Mouse (Mus musculus) olfactory bulb, adult 2 months (tissue): ENCODE results near the gene Lrmda. TPM values are rescaled to one million over a fixed set of nuclear protein-coding genes. Genes with fewer than 3 reads are reported as not detected.

Source experiments
- H3K27ac ChIP-seq: fragments of 200-500 bp; 2 replicates; pipeline ENCODE4 v1.5.1; 2012; ENCODE audit warnings: low read depth, low read length; ENCODE audit not compliant: insufficient read depth
- H3K4me1 ChIP-seq: fragments of 200-500 bp; 2 replicates; pipeline ENCODE4 v1.6.1; 2012; ENCODE audit warnings: low read length; ENCODE audit not compliant: control insufficient read depth, insufficient read depth
- H3K4me3 ChIP-seq: fragments of 200-500 bp; 2 replicates; pipeline ENCODE4 v1.5.1; 2012; ENCODE audit warnings: mild to moderate bottlenecking, low read depth, low read length, moderate library complexity; ENCODE audit not compliant: insufficient read depth
- CTCF ChIP-seq: fragments of 200-500 bp; IDR thresholded peaks from 2 replicates; pipeline ENCODE4 v1.5.1; 2012; ENCODE audit warnings: low read depth, mild to moderate bottlenecking, low read length, moderate library complexity; ENCODE audit not compliant: insufficient read depth
- POLR2A ChIP-seq: fragments of 200-500 bp; IDR thresholded peaks from 2 replicates; pipeline ENCODE4 v1.6.1; 2012; ENCODE audit warnings: mild to moderate bottlenecking, low read depth, low read length, moderate library complexity; ENCODE audit not compliant: insufficient read depth
- WGBS: fragments of 180-500 bp; shearing (Covaris S2); methylation state at CpG from one replicate; pipeline ENCODE4 v1.1.7; 2018; 5-methylcytosine and 5-hydroxymethylcytosine counted together
- polyA plus RNA-seq: library from polyadenylated mRNA; stranded (reverse); fragments of >200 nt; gene quantifications from 2 replicates; pipeline ENCODE4 v1.2.4, GENCODE M21; 2012; ENCODE audit warnings: low replicate concordance; ENCODE audit not compliant: missing spikeins, insufficient read depth, insufficient read length

Gene Lrmda
- polyA plus RNA-seq, 1 experiment: not detected

- Histone ChIP-seq H3K4me3 (no peak overlapping the region), H3K4me1 (no peaks in the 10 kb centered on the region), H3K27ac (no peak overlapping the region)
- TF ChIP-seq POLR2A (no peak), CTCF (no peak)
- WGBS: 94% methylated on average over 4 of the region's 4 CpGs
Observed at GRCm38 (mm10) chr14:22126276-22126675, 106.8 kb downstream of the Lrmda start.

- Histone ChIP-seq H3K4me1 (no peaks in the 10 kb centered on the region), H3K4me3 (no peak overlapping the region), H3K27ac (no peak overlapping the region)
- 94% methylated on average over 6 of the region's 6 CpGs for WGBS
- TF ChIP-seq CTCF (no peak), POLR2A (no peak)
Observed at GRCm38 (mm10) chr14:22126859-22127258, 107.3 kb downstream of the Lrmda start.

GRCm38 (mm10) chr14:22130950-22131585 lies 111.6 kb downstream of the Lrmda start:
- Histone ChIP-seq H3K27ac (no peak overlapping the region), H3K4me3 (no peak overlapping the region), H3K4me1 (no peaks in the 10 kb centered on the region)
- no peak for TF ChIP-seq CTCF
- TF ChIP-seq POLR2A: no peak
- WGBS: 73% methylated on average over 7 of the region's 7 CpGs

DNA sequence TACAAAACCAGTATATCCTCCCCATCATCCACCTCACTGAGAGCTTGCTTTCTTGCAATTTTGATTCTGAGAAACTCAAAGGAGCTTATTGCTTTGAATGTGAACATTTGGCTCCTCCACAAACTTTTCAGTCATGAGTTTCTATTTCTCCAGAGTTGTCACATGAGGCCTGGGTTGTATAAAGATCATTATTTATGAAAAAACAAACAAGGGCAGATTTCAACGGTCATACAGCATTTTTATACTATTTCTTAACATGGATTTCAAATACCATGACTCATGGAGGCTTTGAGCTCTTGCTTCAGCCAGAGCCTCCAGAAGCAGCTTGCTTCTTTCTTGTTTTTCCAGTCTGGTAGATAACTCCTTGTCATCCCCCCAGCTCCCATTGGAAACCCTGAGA lies 119.8 kb downstream of the Lrmda start:
- no peak for TF ChIP-seq POLR2A
- 90% methylated on average over 1 of the region's 1 CpGs for WGBS
- Histone ChIP-seq H3K4me1 (no peaks in the 10 kb centered on the region), H3K27ac (no peak overlapping the region), H3K4me3 (no peak overlapping the region)

DNA sequence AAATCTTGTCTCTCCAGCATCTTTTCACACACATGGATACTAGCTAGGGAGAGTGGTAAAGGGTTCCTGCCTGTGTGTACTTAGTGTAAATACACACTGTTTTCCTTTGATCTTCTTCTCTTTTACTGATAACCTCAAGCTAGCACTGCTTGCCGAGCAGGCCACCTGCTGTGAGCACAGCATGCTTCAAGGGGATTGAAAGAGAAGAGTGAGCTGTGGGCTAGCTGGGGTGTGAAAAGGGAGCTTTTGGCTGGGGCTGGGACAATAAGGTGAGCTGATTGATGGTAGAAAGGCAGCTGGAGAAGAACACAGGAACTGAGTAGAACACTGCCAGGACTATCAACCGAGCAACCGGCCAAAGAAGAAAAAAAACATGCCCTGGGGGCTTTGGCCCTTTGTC lies 124.5 kb downstream of the Lrmda start:
- H3K4me1 ChIP-seq: peaks cover 2% of the 10 kb centered on the region; the same call in 1 of the 2 replicates
- no peak overlapping the region for H3K4me3 ChIP-seq
- 52% methylated on average over 3 of the region's 3 CpGs for WGBS
- H3K27ac ChIP-seq: no peak overlapping the region
- TF ChIP-seq CTCF (no peak), POLR2A (no peak)

DNA sequence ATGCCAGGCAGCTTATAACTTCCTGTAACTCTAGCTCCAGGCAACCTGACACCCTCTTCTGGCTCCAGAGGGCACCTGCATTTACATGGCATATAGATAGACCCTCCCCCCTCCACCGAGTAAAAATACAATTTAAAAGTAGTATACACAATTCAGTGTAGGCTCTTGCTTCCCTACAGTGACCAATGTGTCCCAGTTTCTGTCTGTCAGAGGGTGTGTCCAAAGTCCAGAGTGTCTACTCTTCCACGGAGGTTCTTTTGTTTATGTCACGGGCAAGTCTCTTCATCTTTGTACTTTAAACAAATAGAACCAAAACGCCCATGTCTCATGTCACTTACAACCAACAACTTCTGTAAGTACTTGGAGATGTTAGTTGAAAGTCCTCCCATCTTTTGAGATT lies 126.4 kb downstream of the Lrmda start:
- Histone ChIP-seq H3K27ac (no peak overlapping the region), H3K4me3 (no peak overlapping the region), H3K4me1 (peaks cover 2% of the 10 kb centered on the region; the same call in 1 of the 2 replicates)
- no peak for TF ChIP-seq CTCF
- no peak for TF ChIP-seq POLR2A
- WGBS: 75% methylated on average over 4 of the region's 4 CpGs

DNA sequence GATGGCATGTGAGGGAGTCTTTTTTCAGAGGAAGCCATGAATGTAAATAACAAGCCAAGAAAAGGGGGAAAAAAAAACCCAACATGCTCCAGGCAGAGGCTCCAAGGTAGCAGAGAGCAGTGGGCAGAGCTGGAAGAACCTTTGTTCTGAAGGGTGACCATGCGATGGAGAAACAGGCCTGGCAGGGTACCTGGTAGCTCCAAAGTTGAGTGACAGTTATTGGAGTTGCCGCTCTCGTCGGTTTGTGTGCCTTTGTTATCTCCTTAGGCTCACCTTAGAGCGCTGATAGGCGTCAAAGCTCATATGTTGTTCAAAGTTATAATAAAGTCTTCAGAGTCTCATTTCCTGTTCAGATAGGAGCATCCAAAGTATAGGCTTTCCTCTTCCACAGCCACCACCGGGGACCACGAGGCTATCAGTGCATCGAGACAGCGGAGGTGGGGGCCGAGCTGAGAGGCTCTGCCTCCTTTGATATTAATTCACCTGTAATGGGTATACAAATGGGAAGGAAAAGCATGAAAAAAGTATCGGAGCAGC lies 127.1 kb downstream of the Lrmda start:
- H3K27ac ChIP-seq: no peak overlapping the region
- TF ChIP-seq CTCF (no peak), POLR2A (no peak)
- 95% methylated on average over 12 of the region's 12 CpGs for WGBS
- peaks cover 2% of the 10 kb centered on the region; the same call in 1 of the 2 replicates for H3K4me1 ChIP-seq
- H3K4me3 ChIP-seq: no peak overlapping the region

- H3K27ac ChIP-seq: no peak overlapping the region
- no peak overlapping the region for H3K4me3 ChIP-seq
- peaks cover 2% of the 10 kb centered on the region; the same call in 1 of the 2 replicates for H3K4me1 ChIP-seq
- 28% methylated on average over 4 of the region's 4 CpGs for WGBS
- no peak for TF ChIP-seq POLR2A
- no peak for TF ChIP-seq CTCF
Observed at GRCm38 (mm10) chr14:22147341-22148024, 128.0 kb downstream of the Lrmda start.

GRCm38 (mm10) chr14:22152701-22153100 lies 133.2 kb downstream of the Lrmda start:
- TF ChIP-seq POLR2A: no peak
- TF ChIP-seq CTCF: no peak
- Histone ChIP-seq H3K4me1 (no peaks in the 10 kb centered on the region), H3K4me3 (no peak overlapping the region), H3K27ac (no peak overlapping the region)
- 41% methylated on average over 13 of the region's 13 CpGs for WGBS

- Histone ChIP-seq H3K4me1 (no peaks in the 10 kb centered on the region), H3K4me3 (no peak overlapping the region), H3K27ac (no peak overlapping the region)
- WGBS: 85% methylated on average over 8 of the region's 8 CpGs
- TF ChIP-seq CTCF: no peak
- TF ChIP-seq POLR2A: no peak
Observed at GRCm38 (mm10) chr14:22154096-22154495, 134.6 kb downstream of the Lrmda start.
